Mouse (Mus musculus) heart, embryonic 15.5 days (tissue): ENCODE data around the gene Sema4g. TPM values are rescaled to one million over a fixed set of nuclear protein-coding genes. Genes with fewer than 3 reads are reported as not detected.
"Not testable (repeated sequence)": the region's sequence is repeated elsewhere in the genome, so short reads cannot be mapped to it uniquely, and the experiment has no call there.

Experiments used
- ATAC-seq: fragments of 200-750 bp; cut with Nextera tagmentation; replicated peaks from 2 replicates; pipeline ENCODE4 v1.8.0; 2017; ENCODE audit warnings: low read depth, moderate TSS enrichment; ENCODE audit not compliant: insufficient number of reproducible peaks, insufficient read depth, low FRiP score
- H3K27ac ChIP-seq: fragments of 300-500 bp; sonication (generic); 2 replicates; pipeline ENCODE4 v1.5.1; 2015; ENCODE audit warnings: mild to moderate bottlenecking, inconsistent platforms
- H3K27me3 ChIP-seq: fragments of 300-500 bp; sonication (generic); 2 replicates; pipeline ENCODE4 v1.6.1; 2015; ENCODE audit warnings: inconsistent platforms
- H3K36me3 ChIP-seq: fragments of 300-500 bp; sonication (generic); 2 replicates; pipeline ENCODE4 v1.6.1; 2015; ENCODE audit warnings: mild to moderate bottlenecking, inconsistent platforms
- H3K4me1 ChIP-seq: fragments of 300-500 bp; sonication (generic); replicated peaks from 2 replicates; pipeline ENCODE4 v1.6.1; 2015; ENCODE audit warnings: inconsistent platforms
- H3K4me2 ChIP-seq: fragments of 300-500 bp; sonication (generic); 2 replicates; pipeline ENCODE4 v1.6.1; 2015; ENCODE audit warnings: inconsistent platforms, mild to moderate bottlenecking, moderate library complexity
- H3K4me3 ChIP-seq: fragments of 300-500 bp; sonication (generic); 2 replicates; pipeline ENCODE4 v1.5.1; 2015; ENCODE audit warnings: mild to moderate bottlenecking, inconsistent platforms
- H3K9ac ChIP-seq: fragments of 300-500 bp; sonication (generic); 2 replicates; pipeline ENCODE4 v1.6.1; 2015; ENCODE audit warnings: mild to moderate bottlenecking, inconsistent platforms
- H3K9me3 ChIP-seq: fragments of 300-500 bp; sonication (generic); replicated peaks from 2 replicates; pipeline ENCODE4 v1.6.1; 2016; ENCODE audit warnings: inconsistent platforms
- WGBS: fragments of 180-500 bp; shearing (Covaris S2); methylation state at CpG from one replicate; pipeline ENCODE4 v1.1.7; 2015; ENCODE audit warnings: mixed read lengths; 5-methylcytosine and 5-hydroxymethylcytosine counted together
- polyA plus RNA-seq: library from polyadenylated mRNA; unstranded; fragments of >200 nt; fragmentation: Nextera tagmentation; extraction: Ambion mirVana; gene quantifications from 2 replicates; pipeline ENCODE4 v1.2.1, GENCODE M21; 2015

Gene Sema4g
- polyA plus RNA-seq, 1 experiment from 2014 or later, result 0.50 TPM

- no peaks in the 10 kb centered on the region for H3K27me3 ChIP-seq
- H3K36me3 ChIP-seq, result peaks cover 55% of the 10 kb centered on the region
- H3K4me1 ChIP-seq, result peaks cover 36% of the 10 kb centered on the region
- H3K9ac ChIP-seq, result no peak overlapping the region
- WGBS, result 64% methylated on average over 6 of the region's 6 CpGs
- 0 out of 2 replicates have a peak overlapping the region, but pooled peaks have one; percentile 27 for H3K27ac ChIP-seq
- no peak overlapping the region for H3K4me2 ChIP-seq
- no peak for ATAC-seq
- no peaks in the 10 kb centered on the region for H3K9me3 ChIP-seq
- no peak overlapping the region for H3K4me3 ChIP-seq
Measured at GRCm38 (mm10) chr19:45026958-45027670, 38.2 kb downstream of the Sema4g start.

GRCm38 (mm10) chr19:45027848-45028247 is 38.9 kb downstream of the Sema4g start:
- WGBS, result 87% methylated on average over 6 of the region's 6 CpGs
- no peak for ATAC-seq
- Histone ChIP-seq H3K27ac (no peak overlapping the region), H3K4me1 (peaks cover 43% of the 10 kb centered on the region), H3K27me3 (no peaks in the 10 kb centered on the region), H3K4me3 (no peak overlapping the region), H3K9ac (no peak overlapping the region), H3K4me2 (no peak overlapping the region), H3K36me3 (peaks cover 47% of the 10 kb centered on the region), H3K9me3 (no peaks in the 10 kb centered on the region)

- H3K9ac ChIP-seq, result no peak overlapping the region
- no peaks in the 10 kb centered on the region for H3K9me3 ChIP-seq
- no peaks in the 10 kb centered on the region for H3K27me3 ChIP-seq
- peaks cover 44% of the 10 kb centered on the region for H3K36me3 ChIP-seq
- no peak overlapping the region for H3K4me3 ChIP-seq
- no peak overlapping the region for H3K27ac ChIP-seq
- peaks cover 43% of the 10 kb centered on the region for H3K4me1 ChIP-seq
- 51% methylated on average over 19 of the region's 19 CpGs for WGBS
- H3K4me2 ChIP-seq, result no peak overlapping the region
- no peak for ATAC-seq
Measured at GRCm38 (mm10) chr19:45028746-45029145, 39.8 kb downstream of the Sema4g start.

GRCm38 (mm10) chr19:45029571-45029970 is 40.7 kb downstream of the Sema4g start:
- WGBS, result 59% methylated on average over 9 of the region's 9 CpGs
- peaks cover 37% of the 10 kb centered on the region for H3K36me3 ChIP-seq
- no peak overlapping the region for H3K4me2 ChIP-seq
- peaks cover 39% of the 10 kb centered on the region for H3K4me1 ChIP-seq
- no peaks in the 10 kb centered on the region for H3K27me3 ChIP-seq
- H3K4me3 ChIP-seq, result no peak overlapping the region
- H3K27ac ChIP-seq, result no peak overlapping the region
- no peak overlapping the region for H3K9ac ChIP-seq
- no peaks in the 10 kb centered on the region for H3K9me3 ChIP-seq
- ATAC-seq, result no peak

- no peaks in the 10 kb centered on the region for H3K9me3 ChIP-seq
- ATAC-seq, result peak; percentile 14; the same call in 1 of the 2 replicates
- no peak overlapping the region for H3K4me3 ChIP-seq
- H3K4me1 ChIP-seq, result peaks cover 39% of the 10 kb centered on the region
- peak overlapping the region; percentile 57 for H3K4me2 ChIP-seq
- 34% methylated on average over 8 of the region's 8 CpGs for WGBS
- peaks cover 33% of the 10 kb centered on the region for H3K36me3 ChIP-seq
- no peaks in the 10 kb centered on the region for H3K27me3 ChIP-seq
- H3K27ac ChIP-seq, result peak overlapping the region; percentile 35
- no peak overlapping the region for H3K9ac ChIP-seq
Measured at GRCm38 (mm10) chr19:45030111-45030510, 41.2 kb downstream of the Sema4g start.

- H3K4me2 ChIP-seq, result peak overlapping the region; percentile 57
- H3K9me3 ChIP-seq, result no peaks in the 10 kb centered on the region
- peaks cover 24% of the 10 kb centered on the region for H3K36me3 ChIP-seq
- 36% methylated on average over 20 of the region's 20 CpGs for WGBS
- H3K4me3 ChIP-seq, result peak overlapping the region; percentile 16
- H3K4me1 ChIP-seq, result peaks cover 39% of the 10 kb centered on the region
- peaks cover 4% of the 10 kb centered on the region; the same call in 1 of the 2 replicates for H3K27me3 ChIP-seq
- no peak overlapping the region for H3K9ac ChIP-seq
- H3K27ac ChIP-seq, result peak overlapping the region; percentile 35
- peak; percentile 40 for ATAC-seq
Measured at GRCm38 (mm10) chr19:45030746-45031693, 42.1 kb downstream of the Sema4g start.

- peak; percentile 35; the same call in 1 of the 2 replicates for ATAC-seq
Measured at GRCm38 (mm10) chr19:45031780-45032179, 42.9 kb downstream of the Sema4g start.

GRCm38 (mm10) chr19:45032570-45033332 is 43.9 kb downstream of the Sema4g start:
- 0 out of 2 replicates have a peak overlapping the region, but pooled peaks have one; percentile 28 for H3K9ac ChIP-seq
- peak overlapping the region; percentile 54 for H3K27ac ChIP-seq
- H3K4me3 ChIP-seq, result no peak overlapping the region
- WGBS, result 47% methylated on average over 17 of the region's 17 CpGs
- peaks cover 32% of the 10 kb centered on the region for H3K4me1 ChIP-seq
- H3K36me3 ChIP-seq, result peaks cover 7% of the 10 kb centered on the region
- H3K4me2 ChIP-seq, result 0 out of 2 replicates have a peak overlapping the region, but pooled peaks have one; percentile 15
- peaks cover 17% of the 10 kb centered on the region for H3K27me3 ChIP-seq
- ATAC-seq, result no peak
- no peaks in the 10 kb centered on the region for H3K9me3 ChIP-seq

More at GRCm38 (mm10) chr19:45031780-45032179, 42.9 kb downstream of the Sema4g start:
- peaks cover 16% of the 10 kb centered on the region for H3K36me3 ChIP-seq
- peaks cover 37% of the 10 kb centered on the region for H3K4me1 ChIP-seq
- peaks cover 11% of the 10 kb centered on the region for H3K27me3 ChIP-seq
- WGBS, result 15% methylated on average over 4 of the region's 4 CpGs
- no peak overlapping the region for H3K27ac ChIP-seq
- no peak overlapping the region for H3K9ac ChIP-seq
- H3K4me3 ChIP-seq, result no peak overlapping the region
- H3K4me2 ChIP-seq, result no peak overlapping the region
- H3K9me3 ChIP-seq, result no peaks in the 10 kb centered on the region

- Histone ChIP-seq H3K27ac (no peak overlapping the region), H3K4me1 (peaks cover 13% of the 10 kb centered on the region), H3K36me3 (no peaks in the 10 kb centered on the region), H3K27me3 (peaks cover 52% of the 10 kb centered on the region), H3K9me3 (no peaks in the 10 kb centered on the region), H3K4me3 (no peak overlapping the region), H3K4me2 (no peak overlapping the region), H3K9ac (no peak overlapping the region)
- no peak for ATAC-seq
- WGBS, result 27% methylated on average over 16 of the region's 16 CpGs
Measured at GRCm38 (mm10) chr19:45036867-45037266, 48.0 kb downstream of the Sema4g start.

GRCm38 (mm10) chr19:45038198-45038597 is 49.3 kb downstream of the Sema4g start:
- H3K4me1 ChIP-seq, H3K36me3 ChIP-seq, H3K27ac ChIP-seq, H3K4me2 ChIP-seq, H3K9ac ChIP-seq, ATAC-seq, H3K4me3 ChIP-seq, H3K9me3 ChIP-seq: not testable (repeated sequence)
- H3K27me3 ChIP-seq, result peaks cover 64% of the 10 kb centered on the region
- WGBS, result 83% methylated on average over 7 of the region's 7 CpGs

GRCm38 (mm10) chr19:45040214-45040613 is 51.3 kb downstream of the Sema4g start:
- no peak overlapping the region for H3K27ac ChIP-seq
- 51% methylated on average over 13 of the region's 13 CpGs for WGBS
- H3K4me3 ChIP-seq, result no peak overlapping the region
- H3K4me2 ChIP-seq, result no peak overlapping the region
- no peak overlapping the region for H3K9ac ChIP-seq
- no peaks in the 10 kb centered on the region for H3K9me3 ChIP-seq
- no peaks in the 10 kb centered on the region for H3K36me3 ChIP-seq
- no peak for ATAC-seq
- H3K27me3 ChIP-seq, result peaks cover 84% of the 10 kb centered on the region
- H3K4me1 ChIP-seq, result no peaks in the 10 kb centered on the region
